Mouse (Mus musculus): ENCODE measurements around the gene Recql. TPM values are rescaled to one million over a fixed set of nuclear protein-coding genes. Genes with fewer than 3 reads are reported as not detected.

Gene Recql
- total and polyA plus RNA-seq, 2 experiments from 2014 or later: 16.6 to 25.4 TPM

- DNase-seq (ENCODE audit: low spot score) (no peak), ATAC-seq (no peak)
- H3K9me3 ChIP-seq (ENCODE audit: low read length): no peaks in the 10 kb centered on the region
- H3K27ac ChIP-seq: no peak overlapping the region
- no peaks in the 10 kb centered on the region for H3K4me1 ChIP-seq (ENCODE audit: insufficient read depth, low read length)
- H3K36me3 ChIP-seq (ENCODE audit: insufficient read depth, low read length): no peaks in the 10 kb centered on the region
- no peak for TF ChIP-seq CTCF (IDR thresholded peaks at IDR 0.05; ENCODE audit: low read depth)
- WGBS: 62% methylated on average over 1 of the region's 1 CpGs
- H3K4me3 ChIP-seq (ENCODE audit: low read length): no peak overlapping the region
- H3K9ac ChIP-seq (replicated peaks; ENCODE audit: low read length): no peak overlapping the region
- no peak overlapping the region for H3K4me2 ChIP-seq (ENCODE audit: low read depth, low read length)
- H3K27me3 ChIP-seq (ENCODE audit: insufficient read depth, low read length): no peaks in the 10 kb centered on the region
Measured at GRCm38 (mm10) chr6:142329201-142329600, 57.7 kb downstream of the Recql start.

- no peak overlapping the region for H3K27ac ChIP-seq
- no peaks in the 10 kb centered on the region for H3K4me1 ChIP-seq (ENCODE audit: insufficient read depth, low read length)
- no peaks in the 10 kb centered on the region for H3K27me3 ChIP-seq (ENCODE audit: insufficient read depth, low read length)
- ATAC-seq (no peak), DNase-seq (ENCODE audit: low spot score) (no peak)
- peak; percentile 21; the same call in 1 of the 2 replicates for TF ChIP-seq CTCF (IDR thresholded peaks at IDR 0.05; ENCODE audit: low read depth)
- H3K9me3 ChIP-seq (ENCODE audit: low read length): no peaks in the 10 kb centered on the region
- H3K36me3 ChIP-seq (ENCODE audit: insufficient read depth, low read length): no peaks in the 10 kb centered on the region
- no peak overlapping the region for H3K9ac ChIP-seq (replicated peaks; ENCODE audit: low read length)
- 80% methylated on average over 3 of the region's 3 CpGs for WGBS
- no peak overlapping the region for H3K4me3 ChIP-seq (ENCODE audit: low read length)
- no peak overlapping the region for H3K4me2 ChIP-seq (ENCODE audit: low read depth, low read length)
Measured at GRCm38 (mm10) chr6:142326598-142326997, 60.3 kb downstream of the Recql start.

GRCm38 (mm10) chr6:142322881-142323280 lies 64.0 kb downstream of the Recql start, which contains the start of gene Slco1a5:
Gene Slco1a5 (minus strand): TSS chr6:142322981.
- 11% methylated on average over 4 of the region's 4 CpGs for WGBS
- no peak for ATAC-seq
- H3K4me3 ChIP-seq (ENCODE audit: low read length): no peak within 1 kb of the TSS

GRCm38 (mm10) chr6:142317106-142317505 lies 69.8 kb downstream of the Recql start:
- no peaks in the 10 kb centered on the region for H3K36me3 ChIP-seq (ENCODE audit: insufficient read depth, low read length)
- no peak overlapping the region for H3K9ac ChIP-seq (replicated peaks; ENCODE audit: low read length)
- no peak for ATAC-seq
- H3K27me3 ChIP-seq (ENCODE audit: insufficient read depth, low read length): no peaks in the 10 kb centered on the region
- no peaks in the 10 kb centered on the region for H3K9me3 ChIP-seq (ENCODE audit: low read length)
- no peak overlapping the region for H3K27ac ChIP-seq
- H3K4me1 ChIP-seq (ENCODE audit: insufficient read depth, low read length): no peaks in the 10 kb centered on the region
- H3K4me2 ChIP-seq (ENCODE audit: low read depth, low read length): no peak overlapping the region
- H3K4me3 ChIP-seq (ENCODE audit: low read length): no peak overlapping the region
- no peak for TF ChIP-seq CTCF (IDR thresholded peaks at IDR 0.05; ENCODE audit: low read depth)
- DNase-seq (ENCODE audit: low spot score): no peak

More at GRCm38 (mm10) chr6:142322881-142323280, 64.0 kb downstream of the Recql start, which contains the start of gene Slco1a5:
- H3K27me3 ChIP-seq (ENCODE audit: insufficient read depth, low read length): no peaks in the 10 kb centered on the region
- no peaks in the 10 kb centered on the region for H3K4me1 ChIP-seq (ENCODE audit: insufficient read depth, low read length)
- H3K27ac ChIP-seq: no peak within 1 kb of the TSS
- no peak within 1 kb of the TSS for H3K4me2 ChIP-seq (ENCODE audit: low read depth, low read length)
- no peaks in the 10 kb centered on the region for H3K36me3 ChIP-seq (ENCODE audit: insufficient read depth, low read length)
- TF ChIP-seq CTCF (IDR thresholded peaks at IDR 0.05; ENCODE audit: low read depth): no peak
- DNase-seq (ENCODE audit: low spot score): no peak
- no peak within 1 kb of the TSS for H3K9ac ChIP-seq (replicated peaks; ENCODE audit: low read length)
- no peaks in the 10 kb centered on the region for H3K9me3 ChIP-seq (ENCODE audit: low read length)

- Histone ChIP-seq H3K4me2 (ENCODE audit: low read depth, low read length) (no peak overlapping the region), H3K27ac (no peak overlapping the region), H3K9ac (replicated peaks; ENCODE audit: low read length) (no peak overlapping the region), H3K9me3 (ENCODE audit: low read length) (no peaks in the 10 kb centered on the region), H3K4me3 (ENCODE audit: low read length) (no peak overlapping the region), H3K36me3 (ENCODE audit: insufficient read depth, low read length) (no peaks in the 10 kb centered on the region), H3K4me1 (ENCODE audit: insufficient read depth, low read length) (no peaks in the 10 kb centered on the region), H3K27me3 (ENCODE audit: insufficient read depth, low read length) (no peaks in the 10 kb centered on the region)
- ATAC-seq (no peak), DNase-seq (ENCODE audit: low spot score) (no peak)
- WGBS: 86% methylated on average over 5 of the region's 5 CpGs
- TF ChIP-seq CTCF (IDR thresholded peaks at IDR 0.05; ENCODE audit: low read depth): no peak
Measured at GRCm38 (mm10) chr6:142314285-142314684, 72.6 kb downstream of the Recql start.

- TF ChIP-seq CTCF (IDR thresholded peaks at IDR 0.05; ENCODE audit: low read depth): no peak
- Histone ChIP-seq H3K27me3 (ENCODE audit: insufficient read depth, low read length) (no peaks in the 10 kb centered on the region), H3K4me1 (ENCODE audit: insufficient read depth, low read length) (no peaks in the 10 kb centered on the region), H3K9ac (replicated peaks; ENCODE audit: low read length) (no peak overlapping the region), H3K27ac (no peak overlapping the region), H3K4me2 (ENCODE audit: low read depth, low read length) (no peak overlapping the region), H3K4me3 (ENCODE audit: low read length) (no peak overlapping the region), H3K36me3 (ENCODE audit: insufficient read depth, low read length) (no peaks in the 10 kb centered on the region), H3K9me3 (ENCODE audit: low read length) (no peaks in the 10 kb centered on the region)
- ATAC-seq (no peak), DNase-seq (ENCODE audit: low spot score) (no peak)
Measured at GRCm38 (mm10) chr6:142305076-142305475, 81.8 kb downstream of the Recql start.

Other genes starting within 250 kb of the Recql start
- gene Slco1a6, start 178.6 kb downstream of the Recql start, total RNA-seq (2014; rRNA removed): not detected in 2 replicates
- not detected in 2 replicates for gene Slco1a6, start 178.6 kb downstream of the Recql start, polyA plus RNA-seq (2015; fragmentation: Nextera tagmentation; extraction: Ambion mirVana)
- gene Iapp, start 88.7 kb downstream of the Recql start, total RNA-seq (2014; rRNA removed): not detected in 2 replicates
- 0.21 and 0.41 TPM in 2 replicates for gene Iapp, start 88.7 kb downstream of the Recql start, polyA plus RNA-seq (2015; fragmentation: Nextera tagmentation; extraction: Ambion mirVana)
- 1.3 TPM in 2 replicates for gene Slco1a5, start 64.1 kb downstream of the Recql start, total RNA-seq (2014; rRNA removed)
- gene Slco1a5, start 64.1 kb downstream of the Recql start, polyA plus RNA-seq (2015; fragmentation: Nextera tagmentation; extraction: Ambion mirVana): 0.96 and 1.0 TPM in 2 replicates
- 8.3 and 12.0 TPM in 2 replicates for gene Pyroxd1, start 41.4 kb downstream of the Recql start, total RNA-seq (2014; rRNA removed)
- 17.5 and 18.5 TPM in 2 replicates for gene Pyroxd1, start 41.4 kb downstream of the Recql start, polyA plus RNA-seq (2015; fragmentation: Nextera tagmentation; extraction: Ambion mirVana)
- gene Golt1b, start 134 bp upstream of the Recql start, total RNA-seq (2014; rRNA removed): 36.4 and 49.7 TPM in 2 replicates
- 62.2 and 65.6 TPM in 2 replicates for gene Golt1b, start 134 bp upstream of the Recql start, polyA plus RNA-seq (2015; fragmentation: Nextera tagmentation; extraction: Ambion mirVana)
- 0.75 and 3.6 TPM in 2 replicates for gene Spx, start 26.4 kb upstream of the Recql start, total RNA-seq (2014; rRNA removed)
- 2.6 and 3.7 TPM in 2 replicates for gene Spx, start 26.4 kb upstream of the Recql start, polyA plus RNA-seq (2015; fragmentation: Nextera tagmentation; extraction: Ambion mirVana)
- 0.10 and 0.18 TPM in 2 replicates for gene Gys2, start 86.0 kb upstream of the Recql start, total RNA-seq (2014; rRNA removed)
- gene Gys2, start 86.0 kb upstream of the Recql start, polyA plus RNA-seq (2015; fragmentation: Nextera tagmentation; extraction: Ambion mirVana): 0.38 TPM in 1 of 2 replicates, not detected in the other
- 201 and 230 TPM in 2 replicates for gene Ldhb, start 120.9 kb upstream of the Recql start, total RNA-seq (2014; rRNA removed)
- 663 and 664 TPM in 2 replicates for gene Ldhb, start 120.9 kb upstream of the Recql start, polyA plus RNA-seq (2015; fragmentation: Nextera tagmentation; extraction: Ambion mirVana)
- gene Kcnj8, start 184.5 kb upstream of the Recql start, total RNA-seq (2014; rRNA removed): 10.1 and 13.7 TPM in 2 replicates
- gene Kcnj8, start 184.5 kb upstream of the Recql start, polyA plus RNA-seq (2015; fragmentation: Nextera tagmentation; extraction: Ambion mirVana): 7.7 and 8.8 TPM in 2 replicates